Mouse (Mus musculus): ENCODE measurements at regions not wholly inside any gene's neighbourhood (a gene's known extent, or its start where the extent isn't known, plus 50 kb on each side); places are given as distances from the start of the nearest gene placed in this dataset.

DNA sequence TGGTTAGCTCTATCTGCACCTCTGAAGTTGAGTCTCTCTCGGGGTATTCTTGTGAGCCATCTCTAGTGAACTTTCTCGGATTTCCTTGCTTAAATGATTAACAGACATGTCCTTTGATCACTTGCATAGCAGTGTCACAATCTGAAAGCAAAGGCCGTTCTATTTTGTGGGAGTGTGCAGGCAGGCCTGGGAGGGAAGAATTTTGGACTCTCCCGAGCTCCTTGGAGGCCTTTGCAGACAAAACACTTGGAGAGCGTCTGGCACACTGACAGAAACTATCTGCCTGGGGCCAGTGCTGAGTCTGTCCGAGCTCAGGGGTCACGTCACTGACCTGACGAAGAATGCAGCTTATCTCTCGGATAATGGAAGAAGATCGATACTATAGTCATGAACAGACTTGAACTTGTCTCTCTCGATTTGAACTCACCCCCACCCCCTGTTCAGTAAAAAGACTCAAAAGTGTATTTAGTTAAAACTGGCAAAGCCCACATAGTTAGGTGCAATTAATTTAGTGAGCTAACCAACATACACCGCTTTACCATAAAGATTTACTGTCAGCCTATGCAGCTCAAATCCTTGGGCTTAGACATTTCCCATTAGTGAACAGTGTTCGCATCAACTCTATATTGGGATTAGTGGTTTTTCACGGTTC, 92.2 kb upstream of the Zfp366 start:
- H3K36me3 ChIP-seq (ENCODE audit: control insufficient read depth, insufficient read depth, low read length) = no peaks in the 10 kb centered on the region
- H3K9ac ChIP-seq (ENCODE audit: low read depth, low read length, severe bottlenecking) = no peak overlapping the region
- DNase-seq (ENCODE audit: low spot score) (no peak), ATAC-seq (ENCODE audit: low FRiP score, low read depth) (no peak)
- 52% methylated on average over 14 of the region's 14 CpGs for WGBS
- peaks cover 12% of the 10 kb centered on the region; the same call in 1 of the 2 replicates for H3K4me1 ChIP-seq (ENCODE audit: control insufficient read depth, insufficient read depth, low read length)
- no peak overlapping the region for H3K4me3 ChIP-seq (replicated peaks; ENCODE audit: low read length)
- H3K9me3 ChIP-seq (ENCODE audit: control insufficient read depth, low read length) = no peaks in the 10 kb centered on the region
- H3K27me3 ChIP-seq (ENCODE audit: control insufficient read depth, insufficient read depth, low read length) = no peaks in the 10 kb centered on the region
- TF ChIP-seq POLR2A (IDR thresholded peaks at IDR 0.05; ENCODE audit: borderline replicate concordance, extremely low read depth, insufficient read depth, insufficient read length) = no peak
- no peak overlapping the region for H3K4me2 ChIP-seq (replicated peaks; ENCODE audit: low read depth, low read length, severe bottlenecking)
- no peak overlapping the region for H3K27ac ChIP-seq (replicated peaks; ENCODE audit: low read depth, low read length)

DNA sequence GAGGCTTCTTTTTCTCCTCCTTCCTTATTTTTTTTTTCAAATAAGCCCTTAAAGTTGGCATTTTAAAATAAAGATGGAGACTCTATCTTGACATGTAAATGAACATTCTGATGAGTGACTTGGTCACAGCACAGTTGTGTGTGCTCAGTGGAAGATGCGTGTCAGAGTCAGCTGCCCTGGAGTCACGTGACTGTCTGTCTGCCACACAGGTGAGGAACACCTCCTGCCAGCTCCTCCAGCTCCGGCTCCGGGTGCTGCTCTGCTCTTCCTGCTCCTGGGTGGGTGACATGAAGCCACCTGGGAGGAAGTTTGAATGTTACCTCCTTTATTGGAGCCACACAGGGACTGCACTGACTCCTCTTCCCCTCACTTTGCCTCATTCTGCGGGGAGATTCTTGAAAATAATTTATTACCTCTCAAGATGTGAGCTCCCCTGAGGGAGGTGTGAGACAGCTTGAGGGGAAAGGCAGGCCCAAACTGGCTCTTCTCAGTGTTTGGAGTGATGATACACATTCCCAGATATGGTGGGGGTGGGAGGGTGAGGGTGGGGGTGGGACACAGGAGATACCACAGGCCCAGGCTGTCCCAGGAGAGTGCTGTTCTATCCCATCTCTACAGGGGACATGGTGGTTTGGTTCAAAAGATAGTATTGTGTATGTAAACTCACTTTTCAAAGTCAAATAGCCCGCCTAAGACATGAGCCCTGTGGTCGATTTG, 92.9 kb upstream of the Zfp366 start:
- 59% methylated on average over 7 of the region's 7 CpGs for WGBS

DNA sequence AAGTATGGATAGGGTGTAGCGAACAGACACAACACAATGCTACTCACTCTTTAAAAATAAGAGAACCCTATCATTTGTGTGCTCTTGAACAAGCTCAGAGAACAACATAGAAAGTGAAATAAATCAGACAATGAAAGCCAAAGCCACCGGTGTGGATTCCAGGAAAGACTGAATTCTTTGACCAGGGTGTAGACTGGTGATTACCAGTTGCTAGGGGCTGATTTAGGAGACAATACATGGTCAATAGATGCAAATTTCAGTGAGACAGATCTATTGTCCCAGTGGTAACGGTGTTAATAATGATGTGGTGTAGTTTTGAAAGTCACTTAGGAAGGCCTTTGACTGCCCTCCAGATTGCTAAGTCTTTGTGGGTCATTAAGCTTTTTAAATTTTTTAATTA, 94.3 kb upstream of the Zfp366 start:
- no peak for ATAC-seq (ENCODE audit: low FRiP score, low read depth)

More for the DNA sequence above, 92.9 kb upstream of the Zfp366 start:
- Histone ChIP-seq H3K27ac (replicated peaks; ENCODE audit: low read depth, low read length) (no peak overlapping the region), H3K36me3 (ENCODE audit: control insufficient read depth, insufficient read depth, low read length) (no peaks in the 10 kb centered on the region), H3K9ac (ENCODE audit: low read depth, low read length, severe bottlenecking) (no peak overlapping the region), H3K4me3 (replicated peaks; ENCODE audit: low read length) (no peak overlapping the region), H3K4me1 (ENCODE audit: control insufficient read depth, insufficient read depth, low read length) (peaks cover 12% of the 10 kb centered on the region; the same call in 1 of the 2 replicates), H3K9me3 (ENCODE audit: control insufficient read depth, low read length) (no peaks in the 10 kb centered on the region), H3K27me3 (ENCODE audit: control insufficient read depth, insufficient read depth, low read length) (no peaks in the 10 kb centered on the region), H3K4me2 (replicated peaks; ENCODE audit: low read depth, low read length, severe bottlenecking) (no peak overlapping the region)
- no peak for ATAC-seq (ENCODE audit: low FRiP score, low read depth)
- no peak for TF ChIP-seq POLR2A (IDR thresholded peaks at IDR 0.05; ENCODE audit: borderline replicate concordance, extremely low read depth, insufficient read depth, insufficient read length)
- no peak for DNase-seq (ENCODE audit: low spot score)

DNA sequence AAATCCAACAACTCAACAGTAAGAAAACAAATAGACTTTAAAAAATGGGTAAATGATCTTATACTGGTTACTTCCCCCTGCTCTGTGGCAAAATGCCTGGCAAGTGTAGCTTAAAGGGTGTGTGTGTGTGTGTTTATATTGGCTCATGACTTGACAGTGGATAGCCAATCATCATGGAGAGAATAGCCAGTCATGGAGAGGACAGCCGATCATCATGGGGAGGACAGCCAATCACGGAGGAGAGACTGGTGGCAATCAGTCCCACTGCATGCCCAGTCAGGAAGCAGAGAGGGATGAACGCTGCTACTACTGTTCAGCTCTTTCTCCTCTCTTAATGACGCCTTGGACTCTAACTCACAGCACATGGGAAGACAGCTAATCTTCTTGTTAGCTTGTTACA, 96.3 kb upstream of the Zfp366 start:
- DNase-seq (ENCODE audit: low spot score) = no peak
- H3K4me1 ChIP-seq (ENCODE audit: control insufficient read depth, insufficient read depth, low read length) = peaks cover 16% of the 10 kb centered on the region; the same call in 1 of the 2 replicates
- H3K36me3 ChIP-seq (ENCODE audit: control insufficient read depth, insufficient read depth, low read length) = no peaks in the 10 kb centered on the region
- no peak overlapping the region for H3K9ac ChIP-seq (ENCODE audit: low read depth, low read length, severe bottlenecking)
- TF ChIP-seq POLR2A (IDR thresholded peaks at IDR 0.05; ENCODE audit: borderline replicate concordance, extremely low read depth, insufficient read depth, insufficient read length) = no peak
- H3K9me3 ChIP-seq (ENCODE audit: control insufficient read depth, low read length) = no peaks in the 10 kb centered on the region
- H3K27ac ChIP-seq (replicated peaks; ENCODE audit: low read depth, low read length) = no peak overlapping the region
- 73% methylated on average over 4 of the region's 4 CpGs for WGBS
- H3K4me3 ChIP-seq (replicated peaks; ENCODE audit: low read length) = no peak overlapping the region
- no peak for ATAC-seq (ENCODE audit: low FRiP score, low read depth)
- H3K27me3 ChIP-seq (ENCODE audit: control insufficient read depth, insufficient read depth, low read length) = no peaks in the 10 kb centered on the region
- H3K4me2 ChIP-seq (replicated peaks; ENCODE audit: low read depth, low read length, severe bottlenecking) = no peak overlapping the region

More for the DNA sequence above, 94.3 kb upstream of the Zfp366 start:
- Histone ChIP-seq H3K4me2 (replicated peaks; ENCODE audit: low read depth, low read length, severe bottlenecking) (no peak overlapping the region), H3K27ac (replicated peaks; ENCODE audit: low read depth, low read length) (no peak overlapping the region), H3K4me3 (replicated peaks; ENCODE audit: low read length) (no peak overlapping the region), H3K4me1 (ENCODE audit: control insufficient read depth, insufficient read depth, low read length) (peaks cover 12% of the 10 kb centered on the region; the same call in 1 of the 2 replicates), H3K36me3 (ENCODE audit: control insufficient read depth, insufficient read depth, low read length) (no peaks in the 10 kb centered on the region), H3K27me3 (ENCODE audit: control insufficient read depth, insufficient read depth, low read length) (no peaks in the 10 kb centered on the region), H3K9ac (ENCODE audit: low read depth, low read length, severe bottlenecking) (no peak overlapping the region), H3K9me3 (ENCODE audit: control insufficient read depth, low read length) (no peaks in the 10 kb centered on the region)
- DNase-seq (ENCODE audit: low spot score) = no peak
- WGBS = 87% methylated on average over 3 of the region's 3 CpGs
- no peak for TF ChIP-seq POLR2A (IDR thresholded peaks at IDR 0.05; ENCODE audit: borderline replicate concordance, extremely low read depth, insufficient read depth, insufficient read length)

DNA sequence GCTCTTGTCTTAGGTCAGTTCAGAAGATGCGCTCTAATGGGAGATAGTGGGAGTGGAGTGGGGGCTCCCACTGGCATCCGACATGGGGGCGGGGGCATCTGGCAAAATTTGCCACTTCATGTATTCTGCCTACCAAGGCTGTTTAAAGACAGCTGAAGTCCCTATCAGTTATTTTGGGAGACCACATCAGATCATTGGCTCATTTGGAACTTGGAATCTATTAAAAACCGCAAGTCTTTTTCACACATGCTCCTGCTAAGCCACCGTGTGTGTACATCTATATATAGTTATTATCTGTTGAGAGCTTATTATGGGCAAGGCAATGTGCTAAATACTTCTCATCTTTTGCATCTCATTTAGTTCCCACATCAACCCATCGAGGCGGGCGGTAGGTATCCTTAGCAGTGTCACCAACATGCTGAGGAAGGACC, 95.0 kb upstream of the 1700024P04Rik start:
- no peaks in the 10 kb centered on the region for H3K27me3 ChIP-seq (ENCODE audit: control insufficient read depth, insufficient read depth, low read length)
- no peak overlapping the region for H3K27ac ChIP-seq (replicated peaks; ENCODE audit: low read depth, low read length)
- no peak overlapping the region for H3K4me3 ChIP-seq (replicated peaks; ENCODE audit: low read length)
- H3K36me3 ChIP-seq (ENCODE audit: control insufficient read depth, insufficient read depth, low read length) = no peaks in the 10 kb centered on the region
- no peaks in the 10 kb centered on the region for H3K9me3 ChIP-seq (ENCODE audit: control insufficient read depth, low read length)
- H3K4me2 ChIP-seq (replicated peaks; ENCODE audit: low read depth, low read length, severe bottlenecking) = no peak overlapping the region; the same call in 1 of the 2 replicates
- ATAC-seq (ENCODE audit: low FRiP score, low read depth) = no peak
- DNase-seq (ENCODE audit: low spot score) = no peak
- 88% methylated on average over 8 of the region's 8 CpGs for WGBS
- no peak for TF ChIP-seq POLR2A (IDR thresholded peaks at IDR 0.05; ENCODE audit: borderline replicate concordance, extremely low read depth, insufficient read depth, insufficient read length)
- H3K4me1 ChIP-seq (ENCODE audit: control insufficient read depth, insufficient read depth, low read length) = peaks cover 4% of the 10 kb centered on the region; the same call in 1 of the 2 replicates
- no peak overlapping the region for H3K9ac ChIP-seq (ENCODE audit: low read depth, low read length, severe bottlenecking)
